Mouse (Mus musculus): Measurements from ENCODE around the gene Mbnl2.
A peak's percentile ranks its signal among the peaks of the same experiment; 100 is the strongest.

Mbnl2 gene

DNA sequence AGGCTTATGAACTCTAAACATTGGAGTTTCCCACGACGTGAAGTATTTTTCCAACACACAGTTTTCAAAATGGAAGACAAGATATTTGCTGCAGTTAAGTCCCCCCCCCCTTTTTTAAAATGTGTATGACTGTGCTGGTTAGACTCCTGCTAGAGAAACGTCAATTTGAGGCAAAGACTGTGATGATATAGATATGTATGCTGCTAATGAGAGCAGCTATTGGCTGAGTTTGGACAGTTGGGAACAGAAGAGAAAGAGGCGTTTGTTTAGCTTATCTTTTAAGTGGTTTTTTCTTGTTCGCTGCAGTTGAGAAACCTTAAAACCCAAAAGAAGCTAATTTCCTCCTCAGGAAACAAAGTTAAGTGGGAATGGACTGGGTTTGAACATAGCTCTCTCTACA lies 106.7 kb downstream of the Mbnl2 start:
- no peak for ATAC-seq (ENCODE audit: low TSS enrichment)

DNA sequence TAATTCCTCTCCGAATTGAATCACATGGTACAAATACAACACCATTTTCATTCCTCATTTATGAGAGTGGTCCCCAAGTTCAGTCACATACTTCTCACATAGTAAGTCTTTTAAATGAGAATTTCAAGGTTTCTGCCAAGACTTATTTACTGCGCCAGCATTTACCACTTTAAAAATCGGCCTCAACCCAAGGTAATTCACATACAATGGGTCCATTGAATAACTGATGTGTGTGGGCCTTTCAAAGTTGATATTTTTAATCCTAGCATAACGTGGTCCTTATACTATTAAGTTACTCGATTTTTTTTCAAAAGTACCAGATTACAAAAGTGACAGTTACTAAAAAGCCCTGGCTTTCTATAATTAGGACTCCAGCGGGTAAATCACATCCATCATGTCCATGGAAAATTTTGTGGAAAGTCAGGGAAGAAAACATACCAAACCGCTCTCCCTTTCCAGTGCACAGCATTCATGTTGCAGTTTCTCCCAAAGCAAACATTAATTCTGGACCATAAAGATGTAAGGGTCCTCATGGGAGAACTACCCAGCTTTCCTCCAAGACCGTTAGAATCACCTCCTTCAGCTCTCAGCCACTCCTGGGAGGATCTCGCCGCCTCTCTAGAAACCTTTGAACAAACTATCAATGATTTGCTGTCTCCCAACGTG lies 107.8 kb downstream of the Mbnl2 start:
- ATAC-seq (ENCODE audit: low TSS enrichment), result no peak

DNA sequence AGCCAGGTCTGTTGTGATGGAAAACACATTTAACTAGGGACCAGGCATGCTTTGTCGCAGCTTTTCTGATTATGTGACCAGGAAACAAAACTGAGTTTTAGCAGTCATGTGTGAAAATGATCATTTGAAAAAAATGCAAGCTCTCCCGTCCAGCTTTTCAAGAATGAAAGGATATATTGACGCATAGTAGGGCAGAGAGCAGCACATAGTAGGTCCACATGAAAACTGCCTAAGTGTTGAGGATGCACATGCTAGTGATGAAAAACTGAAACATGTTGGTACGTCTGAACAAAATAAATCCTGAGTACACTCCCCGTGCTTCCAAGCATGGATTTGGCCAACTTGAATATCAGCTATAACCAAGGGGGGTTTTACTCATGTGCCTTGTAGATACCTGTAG lies 109.1 kb downstream of the Mbnl2 start:
- ATAC-seq (ENCODE audit: low TSS enrichment), result no peak

DNA sequence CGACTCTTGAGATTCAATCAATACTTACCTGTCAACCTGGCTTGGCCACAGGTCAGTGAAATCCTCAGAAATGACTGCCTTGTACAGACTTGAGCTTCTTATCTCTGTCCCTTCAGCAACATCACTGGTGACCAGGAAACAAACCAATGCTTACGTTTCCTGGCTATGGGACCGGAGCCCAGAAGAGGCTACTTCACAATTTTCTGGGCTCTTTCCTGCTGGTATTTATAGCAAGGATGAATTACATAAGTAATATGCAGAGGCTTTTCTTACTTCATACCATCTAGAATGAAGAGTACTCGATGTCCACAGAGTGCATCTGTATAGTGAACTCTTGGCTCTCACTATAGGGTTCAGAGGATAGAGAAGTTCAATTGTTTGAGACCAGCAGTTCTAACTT lies 111.8 kb downstream of the Mbnl2 start:
- peak; percentile 60 for ATAC-seq (ENCODE audit: low TSS enrichment)

DNA sequence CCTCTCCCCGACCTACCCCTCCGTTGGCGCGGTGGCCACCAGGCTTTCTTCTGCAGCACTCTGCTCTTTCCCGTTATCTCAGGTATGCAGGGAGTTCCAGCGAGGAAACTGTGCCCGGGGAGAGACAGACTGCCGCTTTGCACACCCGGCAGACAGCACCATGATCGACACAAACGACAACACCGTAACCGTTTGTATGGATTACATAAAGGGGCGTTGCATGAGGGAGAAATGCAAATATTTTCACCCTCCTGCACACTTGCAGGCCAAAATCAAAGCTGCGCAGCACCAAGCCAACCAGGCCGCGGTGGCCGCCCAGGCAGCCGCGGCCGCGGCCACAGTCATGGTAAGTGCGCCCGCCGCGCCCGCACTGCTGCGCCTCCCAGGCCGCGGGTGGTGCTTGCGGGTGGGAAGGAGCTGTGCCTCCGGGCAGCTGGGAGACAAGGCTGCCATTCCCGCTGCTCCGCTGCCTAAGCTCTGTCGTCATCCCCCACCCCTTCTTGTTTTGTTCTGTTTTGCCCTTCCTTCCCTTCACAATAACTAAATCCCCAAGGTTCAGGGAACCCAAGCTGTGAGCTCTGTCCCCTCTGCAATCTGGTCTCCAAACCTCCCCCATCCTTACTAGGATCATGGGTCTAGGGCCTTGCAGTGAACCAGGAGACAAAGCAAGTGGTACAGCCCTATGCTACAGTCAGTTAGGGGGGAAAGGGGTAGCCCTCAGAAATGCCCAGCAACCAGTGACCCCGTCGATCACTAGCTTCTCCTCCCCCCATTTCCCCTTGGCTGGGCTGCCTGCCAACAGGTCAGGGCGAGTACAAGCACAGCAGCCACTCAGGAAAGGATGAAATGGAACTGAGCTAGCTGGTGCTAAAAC lies 113.6 kb downstream of the Mbnl2 start:
- ATAC-seq (ENCODE audit: low TSS enrichment), result peak; percentile 35

DNA sequence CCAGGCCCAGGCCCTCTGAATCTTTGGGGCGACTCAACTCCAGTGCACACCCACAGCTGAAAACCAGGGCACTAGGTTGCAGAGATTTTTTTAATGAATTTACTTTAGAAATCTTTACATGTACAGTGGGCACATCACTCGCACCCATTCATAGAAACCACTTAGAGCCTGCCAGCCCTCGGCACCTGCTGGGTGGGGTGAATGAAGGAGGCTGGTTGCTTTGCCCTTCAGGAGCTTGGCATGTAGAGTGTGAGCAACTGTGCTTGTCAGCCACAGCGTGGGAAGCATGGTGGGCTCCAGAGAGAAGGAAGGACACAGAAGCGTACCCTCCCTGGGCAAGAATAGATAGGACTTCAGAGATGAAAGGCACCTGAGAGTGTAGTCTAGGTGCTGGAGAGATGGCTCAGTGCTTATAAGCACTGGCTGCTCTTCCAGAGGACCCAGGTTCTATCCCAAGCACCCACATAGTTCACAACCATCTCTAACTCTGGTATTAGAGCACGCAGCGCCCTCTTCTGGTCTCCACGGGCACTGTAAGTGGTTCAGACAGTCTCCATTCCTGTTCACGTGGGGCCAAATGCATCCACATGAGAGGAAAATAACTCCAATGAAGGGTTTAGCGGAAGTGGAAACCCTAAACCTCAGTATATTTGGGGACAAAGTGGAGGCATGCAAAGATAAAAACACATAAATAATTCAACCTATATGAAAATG lies 114.9 kb downstream of the Mbnl2 start:
- ATAC-seq (ENCODE audit: low TSS enrichment), result no peak

DNA sequence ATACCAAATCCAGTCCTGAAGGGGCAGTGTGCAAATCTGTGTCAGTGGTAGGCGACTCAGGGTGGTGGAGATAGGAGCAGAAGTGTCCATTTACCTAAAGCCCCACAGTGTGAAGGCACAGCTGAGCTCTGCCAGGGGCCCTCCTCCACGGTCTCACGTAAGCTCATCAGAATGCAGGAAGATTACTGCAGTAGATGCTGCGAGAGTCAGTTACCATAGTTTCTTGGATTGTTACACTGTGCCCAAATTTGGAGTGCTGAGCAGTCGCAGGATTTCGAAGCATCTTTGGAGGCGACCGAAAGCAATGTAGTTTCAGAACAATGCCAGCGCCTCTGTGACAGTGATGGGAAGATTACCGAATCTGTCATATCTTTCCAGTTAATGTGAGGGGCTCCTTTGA lies 116.2 kb downstream of the Mbnl2 start:
- ATAC-seq (ENCODE audit: low TSS enrichment), result peak; percentile 83

DNA sequence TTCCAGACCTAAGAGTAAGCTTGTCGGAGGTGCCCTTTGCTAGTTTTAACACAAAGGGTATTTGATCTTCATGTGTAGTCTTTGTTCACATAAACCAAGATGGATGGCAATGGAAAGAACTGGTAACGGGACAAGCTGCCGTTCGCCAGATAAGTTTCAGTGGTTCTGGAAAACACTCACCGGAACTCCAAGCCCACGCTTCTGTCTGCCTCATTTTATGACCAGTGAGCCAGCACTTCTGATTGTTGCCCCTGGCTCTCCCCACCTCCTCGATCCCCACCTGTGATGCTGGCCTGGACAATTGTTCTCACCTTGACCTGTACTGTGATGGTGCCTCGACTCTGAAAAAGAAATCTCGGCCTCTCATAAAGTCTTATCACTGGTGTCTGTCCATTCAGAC lies 117.0 kb downstream of the Mbnl2 start:
- no peak for ATAC-seq (ENCODE audit: low TSS enrichment)

DNA sequence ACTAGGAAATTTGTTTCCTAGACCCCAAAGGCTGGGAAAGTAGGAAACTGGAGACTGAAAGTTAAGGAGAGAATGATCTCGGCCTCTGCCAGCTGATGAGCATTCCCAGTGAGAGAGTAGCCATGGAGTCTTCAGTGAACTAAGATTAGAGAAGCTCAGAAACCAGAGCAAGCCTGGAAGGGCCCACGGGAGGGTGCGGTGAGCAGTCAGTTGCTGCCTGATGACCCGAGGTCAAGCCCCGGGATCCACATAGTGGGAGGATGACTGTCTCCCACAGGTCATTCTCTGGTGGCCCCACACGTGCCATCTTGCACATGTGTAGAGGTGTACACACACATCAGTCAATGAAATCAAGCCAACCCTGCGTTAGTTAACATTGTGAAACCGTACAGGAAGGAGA lies 118.0 kb downstream of the Mbnl2 start:
- ATAC-seq (ENCODE audit: low TSS enrichment), result no peak

DNA sequence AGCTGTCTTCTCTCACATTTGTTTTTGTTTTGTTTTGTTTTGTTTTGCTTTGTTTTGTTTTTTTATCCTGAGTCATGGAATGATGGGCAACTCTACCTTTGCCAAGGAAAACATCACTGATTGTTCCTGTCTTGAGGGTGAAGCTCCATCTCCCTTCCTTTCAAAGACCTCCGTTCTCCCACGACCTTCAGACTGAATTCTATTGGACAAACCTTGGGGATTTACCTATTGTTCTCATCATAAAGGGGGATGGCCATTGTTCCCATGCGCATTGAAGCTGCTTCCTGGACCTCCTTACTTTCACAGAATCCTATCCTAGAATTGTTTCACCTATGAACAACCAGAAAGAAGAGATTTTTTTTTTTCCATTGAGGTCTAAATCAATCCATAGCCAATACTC lies 118.7 kb downstream of the Mbnl2 start:
- ATAC-seq (ENCODE audit: low TSS enrichment), result no peak

DNA sequence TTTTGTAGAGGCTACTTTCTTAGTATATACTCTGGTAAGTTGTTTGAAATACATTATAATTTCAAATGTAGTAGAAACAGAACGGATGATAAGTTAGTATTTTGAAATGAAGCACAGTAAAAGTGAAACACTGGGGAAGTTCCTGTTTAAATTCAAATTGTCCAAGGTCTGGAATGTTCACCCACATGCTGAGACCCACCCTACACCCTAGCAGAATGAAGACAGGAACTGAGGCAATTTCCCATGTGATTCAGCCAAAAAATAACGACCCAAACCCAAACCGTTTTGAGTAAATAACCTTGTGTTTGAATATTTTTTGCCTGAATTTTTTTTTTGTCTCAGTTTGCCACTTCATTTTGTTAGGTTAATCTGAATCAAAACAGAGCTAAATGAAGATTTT lies 119.4 kb downstream of the Mbnl2 start:
- ATAC-seq (ENCODE audit: low TSS enrichment), result no peak

DNA sequence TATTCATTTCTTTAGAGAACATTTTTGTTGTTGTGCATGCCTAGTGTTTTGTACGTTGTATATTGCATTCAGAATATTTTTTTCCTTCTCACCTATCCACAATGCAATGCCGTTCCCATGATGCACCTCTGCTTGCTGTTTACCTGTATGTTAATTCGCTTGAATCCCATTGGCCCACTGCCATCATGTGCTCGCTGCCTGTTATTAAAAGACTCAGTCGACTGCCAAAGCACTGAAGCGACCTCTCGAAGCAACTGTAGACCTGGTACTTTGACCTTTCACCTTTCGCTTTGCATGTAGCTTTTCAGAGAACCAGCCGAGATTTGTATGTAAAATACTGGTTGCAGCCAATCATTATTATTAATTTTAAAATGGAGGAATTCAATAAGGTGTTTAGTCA lies 120.0 kb downstream of the Mbnl2 start:
- ATAC-seq (ENCODE audit: low TSS enrichment), result no peak

DNA sequence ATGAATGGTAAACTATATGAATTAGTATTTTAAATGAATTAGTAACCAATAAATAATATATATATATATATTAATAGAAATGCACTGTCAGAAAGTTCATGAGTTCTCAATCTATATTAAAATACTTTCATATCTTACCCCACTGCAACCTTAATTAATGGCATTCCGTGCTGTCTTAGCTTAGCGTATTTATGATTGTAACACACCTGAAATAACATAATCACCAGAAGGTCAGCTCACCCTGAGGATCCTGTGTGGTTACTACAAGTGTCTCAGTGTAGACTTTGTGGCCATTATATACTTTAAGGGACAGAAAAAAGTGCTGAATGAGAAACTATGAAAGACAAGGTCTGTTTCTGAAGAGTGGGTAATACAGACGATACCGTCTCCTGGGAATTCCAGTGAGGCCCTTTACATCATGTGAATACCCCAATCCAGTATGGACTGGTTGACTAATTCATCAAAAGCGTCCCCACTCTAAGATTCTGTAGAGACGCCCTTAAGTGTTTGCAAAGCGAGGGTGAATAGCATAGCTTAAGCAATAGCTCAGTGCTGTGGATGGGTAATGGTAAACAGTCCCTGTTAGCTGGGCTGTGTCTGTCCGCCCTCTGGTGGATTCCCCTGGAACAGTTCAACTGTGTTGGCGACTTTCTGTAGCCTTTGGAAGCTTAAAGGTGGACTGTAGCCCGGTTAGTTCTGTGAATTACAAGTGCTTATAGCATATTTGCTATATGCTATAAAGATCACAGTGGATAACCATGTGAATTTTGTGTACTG lies 122.6 kb downstream of the Mbnl2 start:
- ATAC-seq (ENCODE audit: low TSS enrichment), result peak; percentile 96

DNA sequence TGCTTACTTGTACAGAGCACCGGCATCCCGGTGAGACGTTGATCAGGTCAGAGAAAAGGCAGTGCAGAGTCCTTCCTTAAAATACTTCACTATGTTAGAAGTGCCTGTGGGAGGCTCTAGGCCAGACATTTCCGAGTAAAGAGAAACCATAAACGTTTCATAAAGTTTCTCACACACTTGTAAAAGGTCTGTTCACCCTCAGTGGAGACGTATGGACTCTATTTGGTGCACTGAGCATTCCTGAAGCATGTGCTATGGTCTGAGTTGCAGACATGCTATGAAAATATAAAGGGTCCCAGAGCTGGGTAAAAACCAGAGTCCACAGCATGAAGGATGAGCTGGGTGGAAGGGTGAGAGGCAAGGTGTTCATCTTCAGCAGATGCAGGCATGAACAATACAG lies 124.1 kb downstream of the Mbnl2 start:
- ATAC-seq (ENCODE audit: low TSS enrichment), result no peak

DNA sequence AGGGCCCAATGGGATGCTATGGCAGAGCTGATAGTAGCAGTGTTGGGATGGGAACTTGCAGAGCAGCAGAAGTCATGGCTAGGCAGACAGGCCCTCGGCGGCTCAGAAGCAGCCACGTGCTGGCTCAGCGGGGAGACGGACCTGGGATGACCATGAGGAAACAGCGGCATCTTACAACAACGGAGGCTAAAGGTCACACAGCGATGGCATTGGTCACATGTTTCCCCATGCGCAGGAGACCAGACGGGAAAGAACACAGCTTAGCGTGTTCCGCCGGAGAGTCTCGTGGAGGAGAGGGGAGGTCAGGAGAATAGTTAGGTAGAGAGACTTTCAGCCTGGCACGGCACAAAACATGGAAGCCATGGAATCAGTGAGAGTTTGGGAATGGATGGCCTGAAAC lies 125.7 kb downstream of the Mbnl2 start:
- no peak for ATAC-seq (ENCODE audit: low TSS enrichment)

DNA sequence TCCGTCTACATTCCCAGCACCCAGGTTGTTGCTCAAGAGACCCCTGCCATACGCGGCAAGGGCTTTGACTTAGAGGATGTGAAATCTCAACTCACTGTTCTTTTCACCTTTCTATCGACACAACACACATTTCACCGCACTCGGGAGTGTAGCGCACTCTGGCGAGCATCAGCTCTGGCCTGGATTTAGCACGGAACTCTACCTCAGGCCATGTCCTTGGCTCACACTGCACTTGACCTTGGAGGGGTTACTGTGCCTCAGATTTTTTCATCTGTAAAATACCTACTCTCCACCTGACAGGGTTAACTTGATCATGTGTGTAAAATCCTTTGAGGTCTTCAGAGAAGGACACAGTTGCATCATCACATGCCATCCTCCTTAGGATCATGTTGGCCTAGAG lies 127.2 kb downstream of the Mbnl2 start:
- ATAC-seq (ENCODE audit: low TSS enrichment), result no peak

DNA sequence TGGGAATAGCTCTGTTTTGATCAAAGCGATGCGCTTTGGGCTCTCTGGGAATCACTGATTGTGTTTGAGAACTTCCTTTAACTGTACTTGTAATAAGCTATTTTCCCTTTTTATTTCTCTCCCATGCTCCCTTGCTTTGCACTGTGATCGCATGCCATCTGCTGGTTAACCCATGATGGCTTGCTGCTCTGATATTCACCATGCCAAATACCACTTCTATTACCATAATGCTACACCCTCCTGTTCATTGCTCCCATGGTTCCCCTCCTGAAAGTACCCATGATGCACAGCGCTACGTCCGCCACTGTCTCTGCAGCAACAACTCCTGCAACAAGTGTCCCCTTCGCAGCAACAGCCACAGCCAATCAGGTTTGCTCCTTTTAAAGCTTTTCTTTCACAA lies 128.9 kb downstream of the Mbnl2 start:
- ATAC-seq (ENCODE audit: low TSS enrichment), result no peak

DNA sequence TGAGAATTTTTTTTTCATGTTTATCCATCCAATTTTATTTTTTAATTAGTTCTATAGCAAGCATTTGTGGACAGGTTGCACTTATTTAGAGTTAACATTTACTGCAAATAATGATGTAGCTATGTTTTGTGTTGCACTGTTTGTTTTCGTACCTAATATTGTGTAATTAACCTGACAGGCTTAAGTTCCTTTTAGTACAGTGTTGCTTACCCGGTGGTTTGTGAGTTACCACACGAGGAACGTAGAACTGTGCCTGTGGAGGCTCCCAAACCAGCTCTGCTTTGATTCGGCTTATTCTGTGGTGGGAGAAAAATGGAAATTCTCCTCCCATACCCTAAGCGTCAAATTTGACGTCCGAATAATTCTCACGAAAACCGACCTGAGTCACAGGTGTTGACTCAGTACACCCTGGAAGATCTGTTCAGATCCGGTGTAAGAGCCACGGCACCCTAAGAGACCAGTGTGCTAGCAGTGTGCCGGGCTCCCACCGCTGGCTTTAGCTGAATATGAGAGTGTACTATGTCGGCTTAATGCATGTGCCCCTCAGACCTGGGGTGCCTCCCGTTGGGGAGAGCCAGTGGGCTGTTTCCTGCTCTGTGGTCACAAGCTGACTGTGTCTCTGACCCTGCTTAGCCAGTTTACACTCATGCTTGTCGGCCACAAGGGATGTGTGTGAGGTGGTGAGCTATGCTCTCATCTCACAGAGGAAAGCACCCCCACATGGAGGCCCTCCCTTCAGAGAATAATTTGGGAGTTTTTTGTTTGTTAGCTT lies 129.5 kb downstream of the Mbnl2 start:
- no peak for ATAC-seq (ENCODE audit: low TSS enrichment)

DNA sequence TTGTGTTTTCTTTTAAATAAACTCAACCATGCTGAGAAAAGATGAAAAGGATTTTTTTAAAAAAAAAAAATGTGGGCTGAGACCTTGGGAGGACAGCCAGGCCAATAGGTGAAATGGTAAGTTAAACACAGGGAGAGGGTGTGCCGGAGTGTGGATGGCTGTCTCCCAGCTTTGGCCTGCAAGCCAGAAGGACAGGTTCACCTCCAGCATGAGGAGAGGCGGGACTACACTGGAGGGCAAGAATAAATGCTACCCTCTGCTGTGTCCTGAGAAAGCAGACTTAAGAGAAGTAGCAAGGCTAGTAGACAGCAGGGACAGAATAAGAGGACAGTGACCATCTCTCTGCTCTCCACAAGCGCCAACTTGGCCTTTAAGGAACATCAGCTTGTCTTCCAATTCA lies 130.1 kb downstream of the Mbnl2 start:
- ATAC-seq (ENCODE audit: low TSS enrichment), result no peak

DNA sequence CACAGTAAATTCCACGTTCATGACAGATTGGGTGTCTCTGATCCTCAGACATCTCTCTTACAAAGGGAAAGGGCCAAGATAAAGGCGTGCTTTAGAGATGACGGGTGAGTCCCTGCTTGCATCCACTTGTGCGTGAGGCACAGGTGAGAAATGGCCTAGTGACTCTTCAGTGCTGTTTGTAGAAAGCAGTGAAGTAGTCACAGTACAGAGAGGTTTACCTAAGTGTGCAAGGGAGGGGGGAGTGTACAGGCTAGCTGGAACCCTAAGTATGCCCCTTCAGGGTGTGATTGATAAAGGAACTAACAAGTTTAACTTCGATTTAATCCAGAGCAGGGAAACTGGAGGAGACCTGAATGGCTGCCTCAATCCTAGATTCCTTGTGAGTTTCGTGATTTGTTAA lies 130.8 kb downstream of the Mbnl2 start:
- ATAC-seq (ENCODE audit: low TSS enrichment), result no peak

DNA sequence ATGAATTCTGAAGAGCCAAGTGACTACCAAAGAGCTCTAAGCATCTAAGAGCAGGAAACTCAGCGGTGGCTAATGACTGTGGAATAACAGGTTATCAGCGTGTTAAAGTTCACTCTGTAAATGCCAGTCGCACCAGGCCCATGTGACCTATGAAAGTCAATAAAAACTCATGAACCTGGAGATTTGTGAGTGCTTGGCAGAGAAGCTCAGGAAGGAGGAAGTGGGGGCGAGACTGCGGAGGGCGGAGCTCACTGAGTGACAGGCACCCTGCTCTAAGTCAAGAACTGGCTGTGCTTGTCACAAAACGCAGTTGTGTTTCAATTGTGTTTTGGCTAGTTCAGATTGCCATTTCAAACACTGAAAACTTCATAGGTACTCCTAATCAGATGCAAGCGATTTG lies 131.4 kb downstream of the Mbnl2 start:
- no peak for ATAC-seq (ENCODE audit: low TSS enrichment)
